Mouse (Mus musculus) heart, postnatal 0 days (tissue): ENCODE results near the gene N4bp3.

Experiments used
- CTCF ChIP-seq: IDR thresholded peaks from 2 replicates; pipeline ENCODE4 v1.5.1; 2016; ENCODE audit warnings: antibody characterized with exemption, control low read depth, low read depth
- EP300 ChIP-seq: IDR thresholded peaks from 2 replicates; pipeline ENCODE4 v1.6.1; 2016; ENCODE audit warnings: antibody characterized with exemption, low read depth

GRCm38 (mm10) chr11:51643202-51643601 lies 7.4 kb downstream of the N4bp3 start:
- TF ChIP-seq CTCF (no peak), EP300 (no peak)
